Mouse (Mus musculus) small intestine, adult 2 months (tissue): Measurements from ENCODE around the gene Cacng1.

ENCODE experiments used
- CTCF ChIP-seq: fragments of 200-500 bp; IDR thresholded peaks from 2 replicates; pipeline ENCODE4 v1.5.1; 2012; ENCODE audit warnings: low read depth, mild to moderate bottlenecking, control low read depth, inconsistent platforms, low read length, moderate library complexity, mixed read lengths; ENCODE audit not compliant: insufficient replicate concordance, insufficient read length; ENCODE audit errors: extremely low read depth
- POLR2A ChIP-seq: fragments of 200-500 bp; IDR thresholded peaks from 2 replicates; pipeline ENCODE4 v1.6.1; 2012; ENCODE audit warnings: low read depth, mild to moderate bottlenecking, control low read depth, inconsistent platforms, low read length, moderate library complexity

- TF ChIP-seq CTCF (no peak), POLR2A (no peak)
These were observed 22.2 kb upstream of the Cacng1 start for GRCm38 (mm10) chr11:107738418-107739099.
